Mouse (Mus musculus): ENCODE data around the gene Chchd4.
A peak's percentile ranks its signal among the peaks of the same experiment; 100 is the strongest.

Chchd4 gene

GRCm38 (mm10) chr6:91472868-91473804 is at the start of gene Chchd4, which contains the start of gene Tmem43:
Gene Chchd4, minus strand, starts transcription at chr6:91473546.
Gene Tmem43, plus strand, starts transcription at chr6:91473703.
- peak; percentile 100 for DNase-seq (ENCODE audit: low spot score in 2 of 2)

- DNase-seq (ENCODE audit: low spot score in 2 of 2), result no peak
Observed at GRCm38 (mm10) chr6:91522816-91523215, 49.5 kb upstream of the Chchd4 start.

- peak; percentile 47 to 54 for DNase-seq (ENCODE audit: low spot score in 2 of 2)
Observed at GRCm38 (mm10) chr6:91518454-91519020, 45.2 kb upstream of the Chchd4 start.

GRCm38 (mm10) chr6:91515545-91516449 is 42.5 kb upstream of the Chchd4 start, which contains the start of the genes Xpc and Lsm3:
Gene Xpc, minus strand, starts transcription at chr6:91515888.
Gene Lsm3, plus strand, starts transcription at chr6:91515928.
- DNase-seq (ENCODE audit: low spot score in 2 of 2), result peak; percentile 99

- no peak for DNase-seq (ENCODE audit: low spot score in 2 of 2)
Observed at GRCm38 (mm10) chr6:91514737-91515362, 41.5 kb upstream of the Chchd4 start.

- no peak for DNase-seq (ENCODE audit: low spot score in 2 of 2)
Observed at GRCm38 (mm10) chr6:91514135-91514534, 40.8 kb upstream of the Chchd4 start.

GRCm38 (mm10) chr6:91510211-91510610 is 36.9 kb upstream of the Chchd4 start:
- no peak for DNase-seq (ENCODE audit: low spot score in 2 of 2)

GRCm38 (mm10) chr6:91509326-91509725 is 36.0 kb upstream of the Chchd4 start:
- DNase-seq (ENCODE audit: low spot score in 2 of 2), result peak; percentile 49 to 75

GRCm38 (mm10) chr6:91508041-91508440 is 34.7 kb upstream of the Chchd4 start:
- DNase-seq (ENCODE audit: low spot score in 2 of 2), result no peak

GRCm38 (mm10) chr6:91506036-91506435 is 32.7 kb upstream of the Chchd4 start:
- DNase-seq (ENCODE audit: low spot score in 2 of 2), result no peak

GRCm38 (mm10) chr6:91503302-91503701 is 30.0 kb upstream of the Chchd4 start:
- no peak for DNase-seq (ENCODE audit: low spot score in 2 of 2)

GRCm38 (mm10) chr6:91494526-91494925 is 21.2 kb upstream of the Chchd4 start:
- DNase-seq (ENCODE audit: low spot score in 2 of 2), result no peak

GRCm38 (mm10) chr6:91493053-91493452 is 19.7 kb upstream of the Chchd4 start:
- DNase-seq (ENCODE audit: low spot score in 2 of 2), result no peak

- DNase-seq (ENCODE audit: low spot score in 2 of 2), result no peak
Observed at GRCm38 (mm10) chr6:91491004-91491403, 17.7 kb upstream of the Chchd4 start.

GRCm38 (mm10) chr6:91489872-91490271 is 16.5 kb upstream of the Chchd4 start:
- peak; percentile 58 to 60 for DNase-seq (ENCODE audit: low spot score in 2 of 2)

- peak; percentile 45 to 56 for DNase-seq (ENCODE audit: low spot score in 2 of 2)
Observed at GRCm38 (mm10) chr6:91488496-91489212, 15.3 kb upstream of the Chchd4 start.

GRCm38 (mm10) chr6:91486736-91487453 is 13.5 kb upstream of the Chchd4 start:
- no peak for DNase-seq (ENCODE audit: low spot score in 2 of 2)

- DNase-seq (ENCODE audit: low spot score in 2 of 2), result no peak
Observed at GRCm38 (mm10) chr6:91483371-91483770, 10.0 kb upstream of the Chchd4 start.

GRCm38 (mm10) chr6:91476541-91476940 is 3.2 kb upstream of the Chchd4 start:
- DNase-seq (ENCODE audit: low spot score in 2 of 2), result no peak
